Mouse (Mus musculus) bone marrow macrophage, adult 2 months (primary cell): ENCODE results near the gene Hacd1.

Experiments used
- CTCF ChIP-seq: IDR thresholded peaks from 2 replicates; pipeline ENCODE4 v1.5.1; 2012; ENCODE audit warnings: low read depth, mild to moderate bottlenecking, low read length, moderate library complexity
- POLR2A ChIP-seq: IDR thresholded peaks from 2 replicates; pipeline ENCODE4 v1.6.1; 2012; ENCODE audit warnings: mild to moderate bottlenecking, low read depth, low read length, borderline replicate concordance

DNA sequence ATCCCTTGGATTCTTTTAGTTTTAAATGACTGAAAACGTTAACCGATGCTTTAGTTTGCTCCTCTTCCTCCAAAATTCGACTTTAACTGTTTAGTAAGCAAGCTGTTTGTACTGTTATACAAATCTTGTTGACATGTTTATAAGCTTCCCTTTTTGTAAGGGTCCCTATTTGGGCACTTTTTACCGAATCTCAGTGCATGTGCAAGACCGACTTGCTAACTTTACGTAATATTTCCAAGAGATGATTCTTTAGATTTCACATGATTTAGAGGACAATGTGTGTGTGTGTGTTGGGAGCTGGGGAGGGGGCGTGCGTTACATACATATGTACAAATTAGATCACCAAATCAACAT is 17.1 kb upstream of the Hacd1 start:
- TF ChIP-seq POLR2A = no peak
- TF ChIP-seq CTCF = no peak
